Mouse (Mus musculus): Measurements from ENCODE around the gene Grm4. TPM values are rescaled to one million over a fixed set of nuclear protein-coding genes. Genes with fewer than 3 reads are reported as not detected.
"Not testable (repeated sequence)": the region's sequence is repeated elsewhere in the genome, so short reads cannot be mapped to it uniquely, and the experiment has no call there.

The Grm4 gene
- total RNA-seq, 2 experiments from 2014 or later: 0.11 to 0.44 TPM

- peak; percentile 14 for DNase-seq (ENCODE audit: low spot score)
- intact Hi-C loops (cut with DNase I): no loop called here
Measured at GRCm38 (mm10) chr17:27422726-27423381, 98.3 kb downstream of the Grm4 start.

DNA sequence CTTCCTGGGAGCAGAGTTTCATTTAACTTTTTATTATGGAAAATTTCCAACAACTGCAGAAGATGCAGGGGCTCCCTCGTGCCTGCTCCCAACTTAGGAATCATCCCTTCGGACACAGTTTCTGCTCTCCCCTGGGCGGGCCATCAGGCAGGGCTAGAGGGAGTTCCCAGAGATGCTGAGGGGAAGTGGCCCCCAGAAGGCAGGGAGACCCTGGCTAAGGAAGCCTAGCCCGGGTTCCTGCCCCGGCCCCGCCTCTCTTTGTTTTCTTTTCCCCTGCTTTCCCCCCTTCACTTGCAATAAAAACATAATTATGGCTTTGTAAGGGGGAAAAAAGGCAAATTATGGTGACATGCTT, 98.9 kb downstream of the Grm4 start:
- intact Hi-C loops (cut with DNase I): no loop called here
- no peak for DNase-seq (ENCODE audit: low spot score)

DNA sequence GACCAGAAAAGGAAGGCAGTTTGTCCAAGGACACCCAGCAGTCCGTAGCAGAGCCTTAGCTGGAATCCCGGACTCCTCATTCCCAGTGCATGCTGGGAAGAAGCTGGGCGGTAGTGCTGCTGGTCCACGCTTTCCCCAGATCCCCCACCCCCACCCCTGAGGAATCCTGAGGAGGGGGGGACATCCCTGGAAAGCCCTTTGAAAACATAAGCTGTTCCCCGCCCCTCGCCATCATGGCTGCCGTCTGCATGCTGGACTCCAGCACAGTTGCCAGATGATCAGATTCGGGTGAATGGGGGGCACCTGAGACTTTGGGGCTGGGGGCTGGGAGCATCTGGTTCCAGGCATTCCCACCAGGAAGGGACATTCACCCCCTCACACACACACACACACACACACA, 99.4 kb downstream of the Grm4 start:
- intact Hi-C loops (cut with DNase I): no loop called here
- no peak for DNase-seq (ENCODE audit: low spot score)

GRCm38 (mm10) chr17:27409006-27409405, 112.2 kb downstream of the Grm4 start:
- intact Hi-C loops (cut with DNase I): no loop called here

DNA sequence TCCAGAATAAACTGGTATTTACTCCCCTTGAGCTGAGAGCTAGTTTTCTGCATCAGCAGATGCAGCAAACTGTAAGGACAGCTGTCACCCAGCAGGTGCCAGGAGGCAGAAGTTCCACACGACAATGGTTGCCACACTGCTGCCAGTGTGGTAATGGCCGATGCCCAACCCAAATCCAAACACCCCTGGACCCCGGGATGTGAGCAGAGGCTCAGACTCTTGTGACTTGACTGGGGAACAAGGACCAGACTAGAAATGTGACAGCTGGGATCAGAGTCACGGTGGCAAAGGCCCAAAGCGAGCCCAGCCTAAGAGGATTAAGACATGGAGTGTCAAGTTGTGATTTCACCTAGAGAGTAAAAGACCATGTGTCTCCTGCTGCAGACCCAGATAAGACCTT, 112.7 kb downstream of the Grm4 start:
- DNase-seq (ENCODE audit: low spot score): no peak
- intact Hi-C loops (cut with DNase I): no loop called here

More at GRCm38 (mm10) chr17:27409006-27409405, 112.2 kb downstream of the Grm4 start:
- DNase-seq (ENCODE audit: low spot score): no peak

GRCm38 (mm10) chr17:27406956-27407355, 114.2 kb downstream of the Grm4 start:
- intact Hi-C loops (cut with DNase I): no loop called here
- DNase-seq (ENCODE audit: low spot score): no peak

DNA sequence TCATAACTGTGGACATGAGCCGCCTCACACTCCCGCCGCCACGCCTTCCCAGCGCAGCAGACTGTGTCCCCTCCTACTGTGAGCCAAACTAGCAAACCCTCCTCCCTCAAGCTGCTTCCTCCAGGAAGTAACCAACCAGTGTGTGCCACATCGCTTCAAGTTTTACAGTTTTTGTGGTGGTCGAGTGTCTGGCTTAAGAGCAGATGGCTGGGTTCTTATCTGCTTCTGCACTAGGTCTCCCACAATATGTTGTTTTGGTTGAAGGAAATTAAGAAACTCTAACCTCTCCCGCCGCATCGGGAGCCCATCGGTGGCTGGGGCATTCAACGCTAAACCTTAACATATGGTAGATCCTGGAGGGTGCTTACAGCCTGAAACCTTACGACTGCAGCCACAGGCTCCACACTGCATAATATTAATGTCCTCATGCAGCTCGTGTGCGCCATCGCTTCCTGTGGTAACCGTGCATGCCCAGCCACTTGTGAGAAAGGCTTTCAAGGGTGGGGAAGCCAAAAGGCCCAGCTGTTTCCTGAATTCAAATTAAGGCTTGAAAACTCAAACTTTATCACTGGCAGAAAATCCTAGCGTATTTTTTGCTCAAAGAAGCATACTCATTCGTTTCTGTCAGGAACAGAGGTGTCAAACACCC, 115.7 kb downstream of the Grm4 start:
- intact Hi-C loops (cut with DNase I): no loop called here
- no peak for DNase-seq (ENCODE audit: low spot score)

- intact Hi-C loops (cut with DNase I): no loop called here
- no peak for DNase-seq (ENCODE audit: low spot score)
Measured at GRCm38 (mm10) chr17:27401200-27401599, 120.0 kb downstream of the Grm4 start.

DNA sequence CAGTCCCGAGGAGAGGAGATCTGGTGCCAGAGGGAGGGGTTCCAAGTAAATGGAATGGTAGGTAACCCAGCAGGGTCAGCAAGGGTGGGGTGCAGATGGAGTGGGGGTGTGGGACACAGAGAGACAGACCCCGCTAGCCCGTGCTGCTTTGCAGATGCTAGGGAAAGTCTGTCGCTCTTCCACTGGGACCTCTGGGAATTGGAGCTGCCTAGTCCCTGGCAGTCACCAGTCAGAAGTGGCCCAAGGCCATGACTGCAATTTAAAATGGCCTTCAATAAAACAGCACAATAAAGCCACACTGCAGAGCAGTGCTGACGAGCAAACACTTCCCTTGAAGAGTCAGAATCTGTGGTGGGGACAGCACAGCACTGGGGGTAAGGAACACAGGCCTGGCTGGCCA, 127.3 kb downstream of the Grm4 start:
- DNase-seq (ENCODE audit: low spot score): no peak
- intact Hi-C loops (cut with DNase I): no loop called here

- intact Hi-C loops (cut with DNase I): no loop called here
- no peak for DNase-seq (ENCODE audit: low spot score)
Measured at GRCm38 (mm10) chr17:27393432-27393831, 127.8 kb downstream of the Grm4 start.

DNA sequence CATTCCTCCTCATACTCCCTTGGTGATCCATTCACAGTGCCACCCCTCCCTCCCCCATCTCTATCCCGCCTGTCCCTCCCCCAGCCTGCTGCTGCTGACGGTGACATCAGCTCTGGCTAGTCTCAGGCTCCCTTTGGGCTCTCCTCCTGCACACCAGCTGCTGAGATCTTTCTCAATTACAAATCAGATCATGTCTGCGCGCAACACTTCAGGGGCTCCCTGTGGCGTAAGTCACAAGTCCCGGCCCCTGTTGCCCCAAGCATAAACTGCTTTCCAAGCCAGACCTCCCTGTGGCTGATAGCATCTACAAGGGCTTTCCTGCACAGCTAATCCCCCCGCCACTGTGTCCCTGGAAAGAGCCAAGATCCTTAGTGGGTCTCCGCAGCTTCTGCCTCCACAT, 128.3 kb downstream of the Grm4 start:
- intact Hi-C loops (cut with DNase I): no loop called here

GRCm38 (mm10) chr17:27390019-27390418, 131.2 kb downstream of the Grm4 start:
- DNase-seq (ENCODE audit: low spot score): no peak
- intact Hi-C loops (cut with DNase I): no loop called here

More for the DNA sequence above, 128.3 kb downstream of the Grm4 start:
- peak; percentile 9 for DNase-seq (ENCODE audit: low spot score)

DNA sequence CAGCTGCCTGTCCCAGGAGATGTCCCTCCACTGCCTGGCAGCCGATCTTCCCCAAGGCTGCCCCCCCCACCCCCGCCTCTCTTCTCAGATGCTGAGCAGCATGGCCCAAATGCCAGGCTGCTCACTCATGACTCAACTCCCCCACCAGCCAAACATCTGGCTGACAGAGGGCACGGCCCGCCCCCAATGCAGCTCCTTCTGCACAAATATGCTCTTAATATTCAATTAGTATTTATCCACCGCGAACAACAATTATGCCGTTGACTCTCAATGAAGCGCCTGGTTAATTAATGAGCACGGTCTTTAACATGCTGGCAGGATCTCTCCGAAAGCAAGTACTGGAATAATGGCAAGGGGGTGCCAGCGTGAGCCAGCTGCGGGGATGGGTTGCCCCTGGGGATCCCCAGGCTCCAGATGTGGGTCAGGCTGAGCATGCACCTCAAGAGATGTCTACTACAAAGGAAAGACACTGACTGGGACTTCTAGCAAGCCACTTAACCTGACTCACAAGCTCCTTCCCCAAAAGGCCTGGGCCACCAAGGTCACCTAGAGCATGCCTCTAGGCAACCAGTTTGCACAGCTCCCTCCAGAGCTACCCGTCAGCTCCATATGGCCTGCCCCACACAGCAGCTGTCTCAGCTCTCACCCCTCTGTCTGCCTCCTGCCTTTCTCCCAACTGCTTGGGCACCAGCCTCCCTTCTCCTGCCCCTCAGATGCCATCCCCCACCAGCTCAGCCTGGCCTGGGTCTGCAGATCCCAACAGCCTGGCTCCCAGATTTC, 131.8 kb downstream of the Grm4 start:
- intact Hi-C loops (cut with DNase I): no loop called here
- no peak for DNase-seq (ENCODE audit: low spot score)

DNA sequence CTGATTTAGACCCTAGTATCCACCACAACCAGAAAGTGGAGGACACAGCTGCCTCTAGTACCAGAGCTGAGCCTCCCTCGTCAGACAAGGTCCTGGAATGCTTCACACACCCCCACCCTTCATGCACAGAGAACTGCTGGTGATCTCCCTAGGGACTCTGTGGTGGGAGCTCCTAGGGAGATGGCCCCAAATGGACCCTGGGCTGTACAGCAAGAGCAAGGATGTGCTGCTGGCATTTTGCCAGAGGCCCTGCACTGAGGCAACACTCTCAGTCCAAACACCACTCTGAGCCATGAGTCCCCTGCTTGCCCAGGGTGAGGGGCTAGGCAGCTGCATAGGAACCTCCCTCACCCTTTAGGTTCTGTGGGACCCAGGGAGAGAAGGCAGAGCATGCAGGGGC, 134.8 kb downstream of the Grm4 start:
- intact Hi-C loops (cut with DNase I): no loop called here
- no peak for DNase-seq (ENCODE audit: low spot score)

DNA sequence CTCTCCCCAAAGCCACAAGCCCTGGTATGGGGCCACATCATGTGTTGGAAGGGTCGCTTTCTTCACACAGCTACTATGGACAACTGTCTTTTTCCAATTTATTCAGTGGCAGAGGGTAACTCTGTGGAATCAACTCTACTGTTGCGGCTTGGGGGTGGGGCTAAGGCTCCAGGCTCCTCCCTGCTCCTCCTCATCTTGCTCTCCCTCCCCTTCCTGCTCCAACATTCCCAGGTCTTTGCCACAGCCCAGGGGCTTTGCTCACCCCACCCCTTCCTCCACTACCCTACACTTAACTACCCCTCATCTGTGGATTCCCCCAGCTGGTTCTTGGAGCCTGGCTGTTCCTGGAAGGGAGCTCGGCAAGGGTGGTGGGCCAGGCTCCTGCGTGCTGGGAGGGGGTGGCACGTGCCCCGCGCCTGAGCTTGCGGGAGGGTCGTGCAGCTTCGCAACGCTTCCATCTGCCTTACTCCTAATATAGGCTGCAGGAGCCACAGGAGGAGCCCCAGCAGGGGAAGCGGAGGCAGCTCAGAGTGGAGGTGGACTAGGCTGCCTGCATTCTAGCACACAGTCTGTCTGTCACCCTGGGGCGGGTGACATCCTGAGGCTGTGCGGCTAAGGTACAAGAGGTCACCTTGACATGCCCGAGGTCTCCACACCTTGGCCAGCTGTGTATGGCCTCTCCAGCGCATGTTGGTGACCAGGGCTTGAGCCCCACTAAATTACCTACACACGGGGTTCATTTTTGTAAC, 135.5 kb downstream of the Grm4 start:
- intact Hi-C loops (cut with DNase I): no loop called here
- DNase-seq (ENCODE audit: low spot score): no peak

GRCm38 (mm10) chr17:27382916-27383315, 138.3 kb downstream of the Grm4 start:
- intact Hi-C loops (cut with DNase I): no loop called here
- no peak for DNase-seq (ENCODE audit: low spot score)

DNA sequence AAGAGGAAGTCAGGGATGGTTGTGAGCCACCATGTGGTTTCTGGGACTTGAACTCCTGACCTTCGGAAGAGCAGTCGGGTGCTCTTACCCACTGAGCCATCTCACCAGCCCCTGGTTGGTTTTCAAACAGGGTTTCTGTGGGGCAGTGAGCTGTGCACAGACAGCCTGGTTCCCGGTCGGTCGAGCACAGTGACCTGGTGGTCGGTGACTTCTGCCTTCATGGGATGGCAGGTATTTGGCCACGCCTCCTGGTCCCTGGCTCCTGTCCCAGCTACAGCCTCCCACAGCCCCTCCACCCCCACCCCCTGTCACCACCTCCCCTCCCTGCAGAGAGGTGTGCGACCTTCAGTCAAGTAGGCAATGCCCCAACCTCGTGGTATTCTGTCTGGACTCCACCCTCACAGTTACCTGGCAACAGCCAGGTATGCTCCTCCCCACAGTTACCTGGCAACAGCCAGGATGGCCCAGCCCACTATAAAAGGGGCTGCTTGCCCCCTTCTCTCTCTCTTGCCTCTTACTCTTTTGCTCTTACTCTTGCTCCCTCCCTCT, 140.2 kb downstream of the Grm4 start:
- DNase-seq (ENCODE audit: low spot score); intact Hi-C loops (cut with DNase I): not testable (repeated sequence)

DNA sequence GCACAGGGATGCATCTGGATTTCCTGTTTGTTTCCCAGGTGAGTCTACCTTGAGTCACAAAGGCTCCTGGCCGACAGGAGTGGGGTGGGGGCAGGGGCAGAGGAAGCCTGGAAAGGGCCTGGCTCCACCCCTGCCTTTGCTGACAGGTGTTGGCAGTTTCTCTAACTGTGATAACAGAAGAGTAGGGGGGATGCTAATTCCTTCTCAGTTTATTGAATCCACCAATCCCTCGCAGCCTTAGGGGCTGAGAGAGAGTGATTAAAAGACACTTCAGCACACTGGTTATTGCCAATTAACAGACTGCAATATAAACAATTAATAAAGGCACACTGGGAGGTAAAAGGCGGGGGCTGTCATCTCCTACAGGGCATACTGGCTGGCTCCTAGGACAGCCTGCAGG, 142.2 kb downstream of the Grm4 start:
- no peak for DNase-seq (ENCODE audit: low spot score)
- intact Hi-C loops (cut with DNase I): no loop called here

- no peak for DNase-seq (ENCODE audit: low spot score)
- intact Hi-C loops (cut with DNase I): no loop called here
Measured at GRCm38 (mm10) chr17:27377151-27377550, 144.1 kb downstream of the Grm4 start.

- intact Hi-C loops (cut with DNase I): no loop called here
- no peak for DNase-seq (ENCODE audit: low spot score)
Measured at GRCm38 (mm10) chr17:27375551-27375950, 145.7 kb downstream of the Grm4 start.
